Mouse (Mus musculus) myocyte (in vitro differentiated cells): ENCODE measurements around the gene Gm14322. TPM values are rescaled to one million over a fixed set of nuclear protein-coding genes. Genes with fewer than 3 reads are reported as not detected.
"Not testable (repeated sequence)": the region's sequence is repeated elsewhere in the genome, so short reads cannot be mapped to it uniquely, and the experiment has no call there.

Source experiments
- H3K27me3 ChIP-seq: one replicate; pipeline ENCODE4 v1.6.1; 2011; ENCODE audit not compliant: control insufficient read depth, insufficient read depth, insufficient read length
- H3K36me3 ChIP-seq: one replicate; pipeline ENCODE4 v1.6.1; 2011; ENCODE audit not compliant: control insufficient read depth, insufficient read depth
- H3K4me2 ChIP-seq: one replicate; pipeline ENCODE4 v1.6.1; 2011; ENCODE audit warnings: low read depth, control low read depth
- H3K4me3 ChIP-seq: one replicate; pipeline ENCODE4 v1.5.1; 2011; ENCODE audit warnings: mild to moderate bottlenecking, control low read depth, moderate library complexity
- H3K79me2 ChIP-seq: one replicate; pipeline ENCODE4 v1.6.1; 2011; ENCODE audit not compliant: control insufficient read depth, insufficient read depth
- H3ac ChIP-seq: one replicate; pipeline ENCODE4 v1.6.1; 2011; ENCODE audit not compliant: control insufficient read depth, insufficient read length
- polyA plus RNA-seq: library from polyadenylated mRNA; unstranded; fragments of >200 nt; fragmentation: generic; extraction: Trizol; gene quantifications from one replicate; pipeline ENCODE4 v1.2.1, GENCODE M21; 2012; ENCODE audit warnings: missing spikeins

Gene Gm14322
- polyA plus RNA-seq, result 1.9 TPM

- not testable (repeated sequence) for H3K36me3 ChIP-seq, H3K27me3 ChIP-seq, H3ac ChIP-seq, H3K79me2 ChIP-seq
- Histone ChIP-seq H3K4me2 (peak within 1 kb of the TSS; percentile 30), H3K4me3 (peak within 1 kb of the TSS; percentile 19)
Measured at GRCm38 (mm10) chr2:177758941-177759558, at the start of gene Gm14322. Gene Gm14322 (plus strand): TSS chr2:177759288.

GRCm38 (mm10) chr2:177741487-177741886 lies 17.6 kb upstream of the Gm14322 start:
- not testable (repeated sequence) for H3K27me3 ChIP-seq, H3K4me3 ChIP-seq, H3K36me3 ChIP-seq, H3ac ChIP-seq, H3K79me2 ChIP-seq, H3K4me2 ChIP-seq

GRCm38 (mm10) chr2:177787351-177787750 lies 28.3 kb downstream of the Gm14322 start:
- not testable (repeated sequence) for H3K36me3 ChIP-seq, H3ac ChIP-seq, H3K4me3 ChIP-seq, H3K27me3 ChIP-seq, H3K4me2 ChIP-seq, H3K79me2 ChIP-seq

- not testable (repeated sequence) for H3K4me3 ChIP-seq, H3K27me3 ChIP-seq, H3K36me3 ChIP-seq, H3ac ChIP-seq, H3K4me2 ChIP-seq, H3K79me2 ChIP-seq
Measured at GRCm38 (mm10) chr2:177806170-177806569, 47.1 kb downstream of the Gm14322 start.

Other genes with a start within 250 kb of the Gm14322 start
- gene Gm14406, start 181.1 kb upstream of the Gm14322 start, polyA plus RNA-seq, result not detected
- 27.1 TPM for gene Gm14325, start 81.0 kb downstream of the Gm14322 start, polyA plus RNA-seq
- gene Gm14327, start 137.8 kb downstream of the Gm14322 start, polyA plus RNA-seq, result 1.0 TPM
- gene Zfp972, start 166.3 kb downstream of the Gm14322 start, polyA plus RNA-seq, result 1.1 TPM
- 9.1 TPM for gene Gm14326, start 198.0 kb downstream of the Gm14322 start, polyA plus RNA-seq